Mouse (Mus musculus) forebrain, embryonic 14.5 days (tissue): ENCODE data around the gene Slit1. TPM values are rescaled to one million over a fixed set of nuclear protein-coding genes. Genes with fewer than 3 reads are reported as not detected.

Source experiments
- ATAC-seq: fragments of 200-750 bp; cut with Nextera tagmentation; 2 replicates; pipeline ENCODE4 v1.8.0; 2017; ENCODE audit warnings: mild to moderate bottlenecking, moderate library complexity
- DNase-seq: peaks from one replicate; pipeline ENCODE4 v3.0.0-alpha.2; 2015; ENCODE audit warnings: low spot score
- H3K27ac ChIP-seq: fragments of 300-500 bp; sonication (generic); 2 replicates; pipeline ENCODE4 v1.5.1; 2014; ENCODE audit warnings: low read depth, mild to moderate bottlenecking, control low read depth, low read length, moderate library complexity
- H3K27me3 ChIP-seq: fragments of 300-500 bp; sonication (generic); replicated peaks from 2 replicates; pipeline ENCODE4 v1.6.1; 2014; ENCODE audit warnings: low read length, control low read depth, mixed read lengths; ENCODE audit not compliant: control insufficient read depth, insufficient read depth
- H3K36me3 ChIP-seq: fragments of 300-500 bp; sonication (generic); 2 replicates; pipeline ENCODE4 v1.6.1; 2014; ENCODE audit warnings: low read length, control low read depth; ENCODE audit not compliant: control insufficient read depth, insufficient read depth
- H3K4me1 ChIP-seq: fragments of 300-500 bp; sonication (generic); 2 replicates; pipeline ENCODE4 v1.6.1; 2014; ENCODE audit warnings: antibody characterized with exemption, low read length, control low read depth; ENCODE audit not compliant: control insufficient read depth, insufficient read depth
- H3K4me2 ChIP-seq: fragments of 300-500 bp; sonication (generic); 2 replicates; pipeline ENCODE4 v1.6.1; 2014; ENCODE audit warnings: mild to moderate bottlenecking, control low read depth, low read length
- H3K4me3 ChIP-seq: fragments of 300-500 bp; sonication (generic); 2 replicates; pipeline ENCODE4 v1.5.1; 2014; ENCODE audit warnings: low read depth, low read length, control low read depth
- H3K9ac ChIP-seq: fragments of 300-500 bp; sonication (generic); 2 replicates; pipeline ENCODE4 v1.6.1; 2014; ENCODE audit warnings: mild to moderate bottlenecking, low read length, control low read depth, moderate library complexity
- H3K9me3 ChIP-seq: fragments of 300-500 bp; sonication (generic); replicated peaks from 2 replicates; pipeline ENCODE4 v1.6.1; 2016; ENCODE audit warnings: low read length, control low read depth, mixed read lengths; ENCODE audit not compliant: control insufficient read depth
- WGBS: fragments of 180-500 bp; shearing (Covaris S2); extraction: QIAGEN DNeasy Blood & Tissue Kit; methylation state at CpG from one replicate; pipeline ENCODE4 v1.1.7; 2014; 5-methylcytosine and 5-hydroxymethylcytosine counted together
- polyA plus RNA-seq: library from polyadenylated mRNA; unstranded; fragments of >200 nt; fragmentation: Nextera tagmentation; extraction: Ambion mirVana; gene quantifications from 2 replicates; pipeline ENCODE4 v1.2.1, GENCODE M21; 2014

Gene Slit1
- polyA plus RNA-seq, 1 experiment from 2014 or later, result 13.5 TPM

DNA sequence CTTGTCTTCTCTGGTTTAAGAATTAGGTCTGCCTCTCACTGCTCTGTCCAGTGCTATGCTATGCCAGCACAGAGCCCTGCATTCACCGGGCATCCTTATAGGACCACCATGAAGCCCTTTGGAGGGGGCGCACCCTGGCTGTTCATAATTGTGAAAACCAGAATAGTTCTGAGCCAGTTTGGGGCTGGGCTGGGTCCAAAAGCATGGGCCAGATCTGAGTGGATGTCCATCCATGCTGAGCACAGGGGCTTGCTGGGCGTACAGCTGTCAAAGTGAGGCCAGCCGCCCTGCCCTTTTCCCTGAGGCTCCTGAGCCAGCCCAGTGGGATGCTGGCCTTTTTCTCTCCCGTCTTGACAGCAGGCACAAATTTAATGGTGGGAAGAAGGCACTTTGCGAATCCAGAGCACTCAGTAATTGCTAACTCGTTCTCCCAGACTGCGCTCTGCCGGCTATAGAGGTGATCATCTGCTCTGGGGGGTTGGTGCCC lies 29.0 kb downstream of the Slit1 start:
- peaks cover 17% of the 10 kb centered on the region for H3K4me1 ChIP-seq
- no peaks in the 10 kb centered on the region for H3K9me3 ChIP-seq
- H3K4me3 ChIP-seq, result no peak overlapping the region
- H3K36me3 ChIP-seq, result no peaks in the 10 kb centered on the region
- DNase-seq, result no peak
- H3K27me3 ChIP-seq, result 0 out of 2 replicates have a peak, but pooled peaks cover 4% of the 10 kb centered on the region
- H3K27ac ChIP-seq, result no peak overlapping the region
- no peak for ATAC-seq
- H3K9ac ChIP-seq, result no peak overlapping the region
- 51% methylated on average over 9 of the region's 9 CpGs for WGBS
- H3K4me2 ChIP-seq, result no peak overlapping the region

DNA sequence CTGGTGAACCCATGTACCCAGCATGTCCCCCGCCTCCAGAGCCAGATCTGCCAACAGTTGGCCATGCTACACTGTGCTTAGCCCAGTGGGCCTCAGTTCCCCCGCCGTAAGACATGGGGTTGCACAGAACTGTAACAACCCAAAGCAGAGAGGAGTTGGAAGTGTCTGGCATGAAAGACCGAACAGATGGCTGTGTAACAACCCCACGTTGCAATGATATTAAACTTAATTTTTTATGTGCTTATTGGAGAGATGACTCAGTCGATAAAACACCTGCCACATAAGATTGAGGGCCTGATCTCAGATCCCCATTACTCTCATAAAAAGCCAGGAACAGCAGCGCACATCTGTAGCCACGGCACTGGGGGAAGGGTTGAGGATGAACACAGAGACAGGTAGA lies 30.6 kb downstream of the Slit1 start:
- ATAC-seq, result no peak

DNA sequence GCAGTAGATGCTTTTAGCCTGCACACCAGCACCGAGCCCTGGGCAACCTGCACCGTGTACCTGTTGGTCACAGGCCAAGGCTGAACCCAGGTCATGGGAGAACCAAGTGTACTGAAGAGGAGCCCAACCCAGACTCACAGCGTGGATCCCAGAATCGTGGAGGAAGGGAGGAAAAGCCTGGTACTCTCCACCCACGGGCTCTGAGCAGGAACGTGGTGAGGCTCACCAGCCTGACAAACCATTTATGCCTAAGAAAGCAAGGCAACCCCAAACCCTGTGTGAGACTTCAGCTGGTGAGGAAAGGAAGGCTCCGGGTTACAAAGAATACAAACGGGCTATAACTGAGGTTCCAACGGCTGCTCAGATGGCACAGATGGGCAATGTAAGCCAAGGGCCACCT lies 31.8 kb downstream of the Slit1 start:
- WGBS, result 88% methylated on average over 9 of the region's 9 CpGs
- no peak overlapping the region for H3K9ac ChIP-seq
- no peak overlapping the region for H3K4me3 ChIP-seq
- no peak overlapping the region for H3K27ac ChIP-seq
- H3K4me1 ChIP-seq, result peaks cover 20% of the 10 kb centered on the region
- ATAC-seq (no peak), DNase-seq (no peak)
- H3K27me3 ChIP-seq, result 0 out of 2 replicates have a peak, but pooled peaks cover 4% of the 10 kb centered on the region
- no peaks in the 10 kb centered on the region for H3K36me3 ChIP-seq
- H3K9me3 ChIP-seq, result no peaks in the 10 kb centered on the region
- no peak overlapping the region for H3K4me2 ChIP-seq

More for the DNA sequence above, 30.6 kb downstream of the Slit1 start:
- H3K4me1 ChIP-seq, result peaks cover 11% of the 10 kb centered on the region; the same call in 1 of the 2 replicates
- no peak overlapping the region for H3K4me3 ChIP-seq
- H3K36me3 ChIP-seq, result no peaks in the 10 kb centered on the region
- DNase-seq, result no peak
- 79% methylated on average over 8 of the region's 8 CpGs for WGBS
- no peak overlapping the region for H3K4me2 ChIP-seq
- H3K9me3 ChIP-seq, result no peaks in the 10 kb centered on the region
- 0 out of 2 replicates have a peak, but pooled peaks cover 4% of the 10 kb centered on the region for H3K27me3 ChIP-seq
- H3K27ac ChIP-seq, result no peak overlapping the region
- no peak overlapping the region for H3K9ac ChIP-seq

DNA sequence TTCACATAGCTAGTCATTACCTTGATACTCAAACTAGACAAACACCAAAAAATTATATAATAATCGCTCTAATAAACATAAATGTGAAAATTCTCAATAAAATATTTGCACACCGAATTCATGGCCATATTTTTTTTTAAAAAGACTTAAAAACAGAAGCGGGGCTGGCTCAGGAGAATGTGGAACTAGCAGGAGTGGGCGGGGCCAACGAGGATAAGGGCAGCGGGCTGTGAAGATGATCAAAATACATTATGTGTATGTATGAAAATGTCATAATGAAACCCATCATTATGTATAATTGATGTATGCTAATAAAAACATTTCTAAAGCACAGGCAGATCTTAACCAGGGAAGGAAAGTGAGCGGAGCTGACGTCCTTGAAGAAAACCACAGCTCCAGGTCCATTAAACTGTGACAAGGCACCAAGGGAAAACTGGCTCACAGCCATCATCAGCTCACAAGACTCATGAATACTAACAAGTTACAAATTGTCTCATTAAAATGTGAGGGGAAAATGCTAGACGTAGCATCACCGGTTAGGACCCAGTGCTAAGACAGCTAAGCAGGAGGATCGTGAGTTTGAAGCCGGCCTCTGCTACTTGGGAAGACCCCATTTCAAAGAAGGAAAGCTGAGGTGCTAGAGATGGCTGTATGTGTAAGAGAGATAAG lies 33.8 kb downstream of the Slit1 start:
- no peaks in the 10 kb centered on the region for H3K27me3 ChIP-seq
- no peaks in the 10 kb centered on the region for H3K9me3 ChIP-seq
- ATAC-seq (peak; percentile 76), DNase-seq (peak; percentile 93)
- no peaks in the 10 kb centered on the region for H3K36me3 ChIP-seq
- no peak overlapping the region for H3K9ac ChIP-seq
- H3K4me3 ChIP-seq, result no peak overlapping the region
- peaks cover 13% of the 10 kb centered on the region for H3K4me1 ChIP-seq
- no peak overlapping the region for H3K27ac ChIP-seq
- no peak overlapping the region for H3K4me2 ChIP-seq
- WGBS, result 47% methylated on average over 12 of the region's 12 CpGs

DNA sequence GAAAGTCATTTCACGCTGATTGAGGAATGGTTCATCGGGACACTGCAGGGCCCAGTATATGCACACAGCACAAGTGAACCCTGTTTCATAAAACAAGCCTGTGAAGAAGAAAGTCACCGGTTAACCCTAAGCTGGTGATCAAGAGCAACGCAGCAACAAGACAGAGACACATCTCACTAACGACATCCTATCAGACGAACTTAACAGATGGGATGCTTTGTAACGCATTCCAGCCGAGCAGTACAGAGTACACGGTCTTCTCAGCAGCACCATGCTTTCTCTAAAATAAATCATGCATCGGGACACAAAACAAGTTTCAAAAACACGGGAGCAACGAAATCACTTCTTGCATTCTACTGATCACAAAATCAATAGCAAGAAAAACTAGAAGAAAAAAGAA lies 35.6 kb downstream of the Slit1 start:
- no peak for DNase-seq
- WGBS, result 49% methylated on average over 12 of the region's 12 CpGs

DNA sequence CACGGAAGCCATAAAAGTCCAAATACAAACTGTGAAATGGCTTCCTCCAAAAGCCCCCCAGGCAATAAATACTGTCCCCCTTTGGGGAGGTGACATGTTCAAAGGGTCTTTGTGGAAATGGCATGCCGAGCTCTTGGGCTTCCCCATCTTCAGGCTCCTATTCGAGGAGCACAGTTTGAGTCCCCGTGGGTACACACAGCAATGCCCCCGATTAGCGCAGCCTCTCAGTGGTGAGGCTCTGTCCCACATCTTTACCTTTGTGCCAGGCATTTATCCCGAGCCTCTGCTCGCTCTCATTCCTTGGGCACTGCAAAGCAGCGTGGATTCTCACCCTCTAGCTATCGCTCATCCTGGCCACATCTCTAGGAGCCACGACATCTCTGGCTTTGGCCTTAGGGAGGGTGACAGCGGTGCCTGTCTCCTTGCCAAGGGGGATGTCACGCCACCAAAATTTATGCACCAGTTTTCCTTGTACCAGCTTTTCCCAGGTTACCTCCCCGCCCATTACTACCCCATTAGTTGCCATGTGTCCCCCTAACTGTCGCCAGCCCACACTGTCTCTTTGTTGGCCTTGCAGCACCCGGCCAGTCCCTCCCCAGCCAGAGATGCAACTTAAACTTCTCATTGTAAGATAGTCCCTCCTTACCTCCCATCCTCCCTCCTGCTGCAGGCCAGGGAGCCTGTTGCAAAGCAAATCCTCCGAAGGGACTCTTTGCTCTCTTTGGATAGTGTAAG lies 37.2 kb downstream of the Slit1 start:
- no peak overlapping the region for H3K27ac ChIP-seq
- DNase-seq (no peak), ATAC-seq (no peak)
- H3K4me1 ChIP-seq, result peaks cover 13% of the 10 kb centered on the region
- no peaks in the 10 kb centered on the region for H3K27me3 ChIP-seq
- H3K4me3 ChIP-seq, result no peak overlapping the region
- no peaks in the 10 kb centered on the region for H3K9me3 ChIP-seq
- no peak overlapping the region for H3K9ac ChIP-seq
- no peaks in the 10 kb centered on the region for H3K36me3 ChIP-seq
- H3K4me2 ChIP-seq, result no peak overlapping the region
- 68% methylated on average over 17 of the region's 17 CpGs for WGBS

More for the DNA sequence above, 35.6 kb downstream of the Slit1 start:
- H3K36me3 ChIP-seq, result no peaks in the 10 kb centered on the region
- no peak overlapping the region for H3K4me2 ChIP-seq
- H3K4me3 ChIP-seq, result no peak overlapping the region
- H3K9ac ChIP-seq, result no peak overlapping the region
- H3K4me1 ChIP-seq, result peaks cover 13% of the 10 kb centered on the region
- H3K27me3 ChIP-seq, result no peaks in the 10 kb centered on the region
- no peak for ATAC-seq
- no peaks in the 10 kb centered on the region for H3K9me3 ChIP-seq
- H3K27ac ChIP-seq, result 0 out of 2 replicates have a peak overlapping the region, but pooled peaks have one; percentile 16

DNA sequence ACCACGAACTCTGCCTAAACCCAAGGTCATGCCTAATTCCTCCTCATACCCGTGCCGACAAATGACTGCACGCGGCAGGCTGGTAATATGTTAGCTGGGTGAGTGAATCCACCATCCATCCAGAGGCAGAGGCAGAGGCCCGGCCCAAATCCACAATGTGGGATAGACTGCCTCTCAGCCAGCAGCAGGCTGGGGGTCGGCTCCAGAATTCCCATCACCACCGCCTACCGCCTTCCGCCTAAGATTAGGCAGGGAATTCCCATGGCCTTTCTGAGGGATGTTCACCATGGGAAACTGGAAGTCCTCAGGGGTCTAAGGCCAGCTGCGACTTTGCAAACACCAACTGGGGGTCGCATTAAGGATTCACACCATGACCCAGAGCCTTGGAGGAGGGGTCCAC lies 38.0 kb downstream of the Slit1 start:
- no peak overlapping the region for H3K4me2 ChIP-seq
- no peak for DNase-seq
- no peaks in the 10 kb centered on the region for H3K27me3 ChIP-seq
- H3K9ac ChIP-seq, result no peak overlapping the region
- ATAC-seq, result no peak
- H3K4me3 ChIP-seq, result no peak overlapping the region
- 60% methylated on average over 12 of the region's 12 CpGs for WGBS
- H3K4me1 ChIP-seq, result peaks cover 13% of the 10 kb centered on the region
- no peaks in the 10 kb centered on the region for H3K9me3 ChIP-seq
- H3K27ac ChIP-seq, result no peak overlapping the region
- H3K36me3 ChIP-seq, result no peaks in the 10 kb centered on the region

DNA sequence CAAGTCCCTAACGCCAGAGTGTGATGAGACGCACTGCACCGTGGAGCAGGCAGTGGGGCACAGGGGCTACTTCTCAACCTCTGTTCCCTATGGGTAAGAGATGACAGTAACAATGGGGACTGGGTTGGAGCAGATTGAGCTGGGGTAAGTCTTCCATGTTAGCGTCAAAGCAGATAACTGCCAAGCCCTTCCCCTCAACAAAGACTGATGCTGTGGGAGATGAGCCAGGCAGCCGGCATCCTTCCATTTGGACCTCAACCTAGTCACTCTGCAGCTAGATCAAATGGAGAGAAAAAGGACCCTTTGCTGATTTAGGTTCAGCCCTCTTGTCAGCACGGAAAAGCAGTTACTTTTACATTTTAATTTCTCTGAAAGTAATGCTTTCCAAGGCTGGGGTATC lies 40.8 kb downstream of the Slit1 start:
- peaks cover 28% of the 10 kb centered on the region for H3K4me1 ChIP-seq
- no peaks in the 10 kb centered on the region for H3K9me3 ChIP-seq
- no peak overlapping the region for H3K4me3 ChIP-seq
- DNase-seq, result no peak
- no peak for ATAC-seq
- peak overlapping the region; percentile 23; the same call in 1 of the 2 replicates for H3K27ac ChIP-seq
- no peaks in the 10 kb centered on the region for H3K27me3 ChIP-seq
- H3K9ac ChIP-seq, result no peak overlapping the region
- H3K4me2 ChIP-seq, result no peak overlapping the region
- WGBS, result 77% methylated on average over 6 of the region's 6 CpGs
- H3K36me3 ChIP-seq, result no peaks in the 10 kb centered on the region
